Mouse (Mus musculus) bone marrow macrophage, adult 2 months (primary cell): ENCODE measurements around the gene Cacna1b. TPM values are rescaled to one million over a fixed set of nuclear protein-coding genes. Genes with fewer than 3 reads are reported as not detected.

Experiments
- H3K27ac ChIP-seq: 2 replicates; pipeline ENCODE4 v1.5.1; 2012; ENCODE audit warnings: low read depth, low read length; ENCODE audit not compliant: insufficient read depth
- H3K4me1 ChIP-seq: 2 replicates; pipeline ENCODE4 v1.6.1; 2012; ENCODE audit warnings: low read length; ENCODE audit not compliant: control insufficient read depth, insufficient read depth
- H3K4me3 ChIP-seq: 2 replicates; pipeline ENCODE4 v1.5.1; 2012; ENCODE audit warnings: mild to moderate bottlenecking, low read length, moderate library complexity; ENCODE audit not compliant: insufficient read depth
- CTCF ChIP-seq: IDR thresholded peaks from 2 replicates; pipeline ENCODE4 v1.5.1; 2012; ENCODE audit warnings: low read depth, mild to moderate bottlenecking, low read length, moderate library complexity
- POLR2A ChIP-seq: IDR thresholded peaks from 2 replicates; pipeline ENCODE4 v1.6.1; 2012; ENCODE audit warnings: mild to moderate bottlenecking, low read depth, low read length, borderline replicate concordance
- polyA plus RNA-seq: library from polyadenylated mRNA; stranded (reverse); fragments of >200 nt; gene quantifications from 2 replicates; pipeline ENCODE4 v1.2.4, GENCODE M21; 2012; ENCODE audit not compliant: missing spikeins, insufficient read depth, insufficient read length

The Cacna1b gene
- polyA plus RNA-seq, 1 experiment: 0.52 TPM

- Histone ChIP-seq H3K4me3 (no peak overlapping the region), H3K4me1 (peaks cover 27% of the 10 kb centered on the region), H3K27ac (no peak overlapping the region)
- TF ChIP-seq CTCF: no peak
- no peak for TF ChIP-seq POLR2A
Measured at GRCm38 (mm10) chr2:24609789-24610188, 153.2 kb downstream of the Cacna1b start.

- peaks cover 29% of the 10 kb centered on the region for H3K4me1 ChIP-seq
- no peak overlapping the region for H3K4me3 ChIP-seq
- H3K27ac ChIP-seq: peak overlapping the region; percentile 69
- no peak for TF ChIP-seq CTCF
Measured at GRCm38 (mm10) chr2:24608765-24609138, 154.2 kb downstream of the Cacna1b start.

DNA sequence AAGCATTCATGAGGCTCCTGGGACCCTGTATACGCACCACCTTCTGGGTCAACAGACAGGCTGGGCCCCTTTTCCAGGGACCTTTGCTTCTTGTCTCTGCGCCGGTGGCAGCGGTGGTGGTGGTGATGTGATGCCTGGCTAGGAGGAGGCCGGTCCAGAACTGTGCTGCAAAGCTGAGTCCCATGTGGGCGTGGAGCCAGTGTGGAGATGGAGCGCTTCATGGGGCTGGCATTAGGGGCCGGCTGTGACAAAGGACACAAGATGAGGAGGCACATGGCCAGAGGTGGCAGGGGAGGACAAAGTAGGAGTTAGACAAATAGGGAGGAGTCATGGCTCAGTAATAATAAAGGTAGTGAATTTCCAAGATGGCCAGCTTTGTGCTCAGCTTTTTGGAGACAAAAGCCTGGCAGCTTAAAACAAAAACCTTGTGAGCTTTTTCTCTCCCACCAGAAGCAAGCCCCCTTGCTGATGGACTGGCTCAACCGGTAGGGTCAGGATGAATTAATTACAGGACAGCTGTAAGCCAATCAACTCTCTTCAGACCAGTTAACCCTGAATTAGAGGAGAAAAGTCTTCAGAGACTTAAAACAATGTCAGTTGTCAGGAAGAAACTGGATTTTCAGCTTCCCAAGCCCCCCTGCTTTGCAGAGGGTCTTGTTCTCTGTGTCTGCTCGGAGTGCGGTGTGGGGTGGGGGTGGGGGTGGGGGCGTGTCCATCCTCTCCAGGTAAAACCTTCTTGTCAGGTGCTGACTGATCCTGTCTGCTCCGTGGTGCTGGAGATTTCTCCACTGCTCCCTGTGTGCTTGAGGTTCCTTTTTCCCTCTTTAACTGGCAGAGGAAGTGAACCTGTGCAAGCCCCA, 154.8 kb downstream of the Cacna1b start:
- TF ChIP-seq CTCF (no peak), POLR2A (no peak)
- Histone ChIP-seq H3K27ac (peak overlapping the region; percentile 69), H3K4me1 (peaks cover 29% of the 10 kb centered on the region), H3K4me3 (no peak overlapping the region)

DNA sequence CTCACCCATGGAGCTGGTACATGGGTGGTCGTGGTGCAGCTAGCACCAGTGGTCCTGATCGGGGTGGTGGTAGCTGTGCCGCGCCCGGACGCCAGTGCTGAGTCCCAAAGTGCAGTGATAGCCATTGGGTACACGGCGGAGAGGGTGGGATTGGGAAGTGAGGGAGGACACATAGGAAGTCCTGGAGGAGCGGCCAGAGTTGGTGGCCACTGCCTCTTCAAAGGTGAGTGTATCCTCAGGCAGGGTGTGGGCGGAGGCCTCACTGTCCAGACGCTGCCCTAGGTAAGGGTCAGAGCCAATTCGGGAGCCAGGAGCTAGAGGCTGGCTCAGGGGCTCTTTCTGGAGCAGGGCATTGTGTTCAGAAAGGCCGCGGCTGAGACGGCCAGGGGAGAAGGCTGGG, 156.4 kb downstream of the Cacna1b start:
- no peak overlapping the region for H3K4me3 ChIP-seq
- TF ChIP-seq POLR2A (no peak), CTCF (no peak)
- no peak overlapping the region for H3K27ac ChIP-seq
- peaks cover 29% of the 10 kb centered on the region for H3K4me1 ChIP-seq

- H3K4me1 ChIP-seq: peaks cover 29% of the 10 kb centered on the region
- H3K4me3 ChIP-seq: no peak overlapping the region
- no peak for TF ChIP-seq CTCF
- no peak for TF ChIP-seq POLR2A
- no peak overlapping the region for H3K27ac ChIP-seq
Measured at GRCm38 (mm10) chr2:24605096-24605495, 157.9 kb downstream of the Cacna1b start.

DNA sequence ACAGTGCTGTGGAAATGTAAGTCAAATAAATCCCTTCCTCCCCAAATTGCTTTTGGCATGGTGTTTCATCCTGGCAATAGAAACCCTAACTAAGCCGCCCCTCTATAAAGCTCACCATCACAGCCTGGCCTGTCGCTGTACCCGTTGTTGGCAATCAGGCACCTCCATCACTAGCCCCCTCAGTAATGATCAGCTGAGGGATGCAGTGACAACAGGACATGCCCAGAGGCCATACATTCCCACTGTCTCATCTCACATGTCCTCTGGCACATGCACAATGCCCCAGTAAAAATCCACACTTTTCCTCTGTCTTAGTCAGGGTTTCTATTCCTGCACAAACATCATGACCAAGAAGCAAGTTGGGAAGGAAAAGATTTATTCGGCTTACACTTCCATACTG, 173.5 kb downstream of the Cacna1b start:
- H3K4me3 ChIP-seq: no peak overlapping the region
- no peak overlapping the region for H3K27ac ChIP-seq
- TF ChIP-seq POLR2A (no peak), CTCF (no peak)
- peaks cover 24% of the 10 kb centered on the region for H3K4me1 ChIP-seq

DNA sequence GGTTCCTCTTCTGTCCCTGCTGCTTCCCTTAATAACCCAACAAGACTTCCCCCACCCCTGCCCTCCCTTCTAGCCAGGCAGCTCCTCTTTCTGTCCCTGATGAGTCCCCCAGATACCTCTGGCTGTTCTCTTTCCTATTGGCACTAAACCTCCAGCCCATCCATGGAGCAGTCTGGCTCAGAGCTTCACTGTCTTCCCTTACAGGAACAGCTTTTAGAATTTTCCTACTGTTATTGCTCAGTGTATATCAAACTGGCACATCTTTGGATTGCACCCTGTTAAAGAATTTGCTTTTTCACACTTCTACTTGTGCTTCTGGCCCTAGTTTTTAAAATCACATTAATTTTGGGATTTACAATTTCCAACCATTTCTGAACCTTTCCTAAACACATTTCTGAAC, 175.0 kb downstream of the Cacna1b start:
- Histone ChIP-seq H3K27ac (no peak overlapping the region), H3K4me3 (no peak overlapping the region), H3K4me1 (peaks cover 24% of the 10 kb centered on the region)
- TF ChIP-seq CTCF (no peak), POLR2A (no peak)

DNA sequence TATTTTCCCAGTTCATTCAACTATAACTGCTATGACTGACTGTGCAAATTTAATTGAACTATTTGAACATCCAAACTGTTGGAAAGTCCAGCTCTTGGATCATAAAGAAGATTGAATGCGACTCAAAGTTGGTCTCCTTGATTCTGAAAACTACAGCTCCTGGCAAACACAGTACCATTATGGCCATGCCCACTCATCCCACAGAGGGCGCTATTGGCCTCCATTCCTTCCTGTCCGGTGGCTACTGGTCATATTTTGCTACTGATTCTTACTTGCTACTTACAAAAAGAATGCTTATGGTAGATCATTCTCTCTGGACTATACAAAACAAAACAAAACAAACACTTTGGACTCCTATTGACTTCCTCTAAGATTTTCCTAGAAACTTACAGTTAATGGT, 188.3 kb downstream of the Cacna1b start:
- Histone ChIP-seq H3K4me1 (peaks cover 20% of the 10 kb centered on the region), H3K27ac (no peak overlapping the region), H3K4me3 (no peak overlapping the region)
- peak; percentile 77 for TF ChIP-seq CTCF
- TF ChIP-seq POLR2A: no peak

DNA sequence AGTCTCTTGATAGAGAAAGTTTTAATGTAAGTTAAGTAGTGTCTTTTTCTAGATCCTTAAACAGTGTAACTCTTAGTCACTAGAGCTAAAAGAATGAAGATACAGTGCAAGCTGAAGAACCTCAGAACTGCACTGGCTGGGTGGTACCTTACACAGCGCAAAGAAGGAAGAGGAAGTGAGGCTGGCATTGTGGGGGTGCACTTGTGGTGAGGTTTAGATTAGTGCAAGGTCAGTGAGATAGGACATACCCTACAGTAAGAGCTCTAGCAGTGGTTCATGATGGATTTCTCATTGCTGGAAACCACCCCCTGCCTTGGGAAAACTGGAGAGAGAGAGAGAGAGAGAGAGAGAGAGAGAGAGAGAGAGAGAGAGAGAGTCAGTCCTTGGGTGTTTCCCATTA, 192.0 kb downstream of the Cacna1b start:
- no peak overlapping the region for H3K4me3 ChIP-seq
- TF ChIP-seq CTCF (no peak), POLR2A (no peak)
- peaks cover 20% of the 10 kb centered on the region for H3K4me1 ChIP-seq
- peak overlapping the region; percentile 81 for H3K27ac ChIP-seq

- H3K4me3 ChIP-seq: no peak overlapping the region
- no peak for TF ChIP-seq CTCF
- no peak for TF ChIP-seq POLR2A
- H3K4me1 ChIP-seq: peaks cover 20% of the 10 kb centered on the region
- H3K27ac ChIP-seq: no peak overlapping the region
Measured at GRCm38 (mm10) chr2:24568555-24568954, 194.4 kb downstream of the Cacna1b start.
